Mouse (Mus musculus) lung, postnatal 0 days (tissue): Measurements from ENCODE around the gene Kpna2. TPM values are rescaled to one million over a fixed set of nuclear protein-coding genes. Genes with fewer than 3 reads are reported as not detected.
"Not testable (repeated sequence)": the region's sequence is repeated elsewhere in the genome, so short reads cannot be mapped to it uniquely, and the experiment has no call there.

Experiments
- ATAC-seq: fragments of 200-750 bp; cut with Nextera tagmentation; 2 replicates; pipeline ENCODE4 v1.8.0; 2017; ENCODE audit warnings: moderate library complexity
- DNase-seq: peaks from one replicate; pipeline ENCODE4 v3.0.0-alpha.2; 2016; ENCODE audit warnings: low spot score
- H3K27ac ChIP-seq: fragments of 300-500 bp; sonication (generic); 2 replicates; pipeline ENCODE4 v1.5.1; 2014; ENCODE audit warnings: antibody characterized with exemption, mild to moderate bottlenecking, low read length, mixed read lengths
- H3K27me3 ChIP-seq: fragments of 300-500 bp; sonication (generic); replicated peaks from 2 replicates; pipeline ENCODE4 v1.6.1; 2014; ENCODE audit warnings: low read length, mixed read lengths; ENCODE audit not compliant: insufficient read depth
- H3K36me3 ChIP-seq: fragments of 300-500 bp; sonication (generic); 2 replicates; pipeline ENCODE4 v1.6.1; 2014; ENCODE audit warnings: low read length, mixed read lengths; ENCODE audit not compliant: insufficient read depth
- H3K4me1 ChIP-seq: fragments of 300-500 bp; sonication (generic); 2 replicates; pipeline ENCODE4 v1.6.1; 2014; ENCODE audit warnings: antibody characterized with exemption, low read depth, low read length, mixed read lengths; ENCODE audit not compliant: insufficient read depth
- H3K4me2 ChIP-seq: fragments of 300-500 bp; sonication (generic); replicated peaks from 2 replicates; pipeline ENCODE4 v1.6.1; 2014; ENCODE audit warnings: low read depth, mild to moderate bottlenecking, low read length, moderate library complexity, mixed read lengths
- H3K4me3 ChIP-seq: fragments of 300-500 bp; sonication (generic); 2 replicates; pipeline ENCODE4 v1.5.1; 2014; ENCODE audit warnings: low read depth, low read length
- H3K9ac ChIP-seq: fragments of 300-500 bp; sonication (generic); replicated peaks from 2 replicates; pipeline ENCODE4 v1.6.1; 2014; ENCODE audit warnings: low read depth, mild to moderate bottlenecking
- H3K9me3 ChIP-seq: fragments of 300-500 bp; sonication (generic); 2 replicates; pipeline ENCODE4 v1.6.1; 2016; ENCODE audit warnings: low read length, mixed read lengths
- CTCF ChIP-seq: IDR thresholded peaks from 2 replicates; pipeline ENCODE4 v1.5.1; 2016; ENCODE audit warnings: antibody characterized with exemption, mild to moderate bottlenecking
- EP300 ChIP-seq: IDR thresholded peaks from 2 replicates; pipeline ENCODE4 v1.6.1; 2016; ENCODE audit warnings: antibody characterized with exemption, mild to moderate bottlenecking, control low read depth
- WGBS: fragments of 180-500 bp; shearing (Covaris S2); extraction: QIAGEN DNeasy Blood & Tissue Kit; methylation state at CpG from one replicate; pipeline ENCODE4 v1.1.7; 2014; 5-methylcytosine and 5-hydroxymethylcytosine counted together
- polyA plus RNA-seq: library from polyadenylated mRNA; unstranded; fragments of >200 nt; fragmentation: Nextera tagmentation; extraction: Ambion mirVana; gene quantifications from 2 replicates; pipeline ENCODE4 v1.2.1, GENCODE M21; 2015

The Kpna2 gene
- polyA plus RNA-seq, 1 experiment from 2014 or later, result 83.6 TPM

- under 1% methylated on average over 63 of the region's 107 CpGs for WGBS
- no peaks in the 10 kb centered on the region for H3K9me3 ChIP-seq
- H3K4me1 ChIP-seq, result peaks cover 18% of the 10 kb centered on the region
- peak; percentile 91 for ATAC-seq
- H3K27me3 ChIP-seq, result no peaks in the 10 kb centered on the region
- DNase-seq, result peak; percentile 95
- H3K4me2 ChIP-seq, result peak overlapping the region; percentile 88
- H3K4me3 ChIP-seq, result peak overlapping the region; percentile 53
- H3K27ac ChIP-seq, result peak overlapping the region; percentile 94
- H3K36me3 ChIP-seq, result no peaks in the 10 kb centered on the region
- H3K9ac ChIP-seq, result peak overlapping the region; percentile 57
- TF ChIP-seq EP300, result no peak
- TF ChIP-seq CTCF, result no peak
Measured at GRCm38 (mm10) chr11:107027431-107028274, 28.3 kb upstream of the Kpna2 start.

GRCm38 (mm10) chr11:107026554-107027430, 27.5 kb upstream of the Kpna2 start:
- no peak for ATAC-seq
- Histone ChIP-seq H3K27ac (peak overlapping the region; percentile 94), H3K36me3 (no peaks in the 10 kb centered on the region), H3K4me2 (peak overlapping the region; percentile 88), H3K9me3 (no peaks in the 10 kb centered on the region), H3K27me3 (no peaks in the 10 kb centered on the region), H3K4me3 (peak overlapping the region; percentile 53), H3K4me1 (peaks cover 20% of the 10 kb centered on the region), H3K9ac (peak overlapping the region; percentile 78)
- WGBS, result 4% methylated on average over 12 of the region's 12 CpGs
- peak; percentile 74 for DNase-seq
- TF ChIP-seq CTCF, result no peak
- no peak for TF ChIP-seq EP300

GRCm38 (mm10) chr11:107025411-107026321, 26.3 kb upstream of the Kpna2 start, which contains the start of gene 1810010H24Rik:
TSS of gene 1810010H24Rik (plus strand) at chr11:107025681.
- Histone ChIP-seq H3K9me3 (no peaks in the 10 kb centered on the region), H3K4me2 (peak within 1 kb of the TSS; percentile 88), H3K9ac (peak within 1 kb of the TSS; percentile 78), H3K4me1 (peaks cover 20% of the 10 kb centered on the region), H3K27ac (peak within 1 kb of the TSS; percentile 94), H3K27me3 (no peaks in the 10 kb centered on the region), H3K4me3 (peak within 1 kb of the TSS; percentile 53), H3K36me3 (no peaks in the 10 kb centered on the region)
- 1% methylated on average over 45 of the region's 45 CpGs for WGBS
- ATAC-seq (peak; percentile 10), DNase-seq (peak; percentile 94)
- TF ChIP-seq CTCF, result no peak
- peak; percentile 45; the same call in 1 of the 2 replicates for TF ChIP-seq EP300

- ATAC-seq (no peak), DNase-seq (peak; percentile 21)
- no peak overlapping the region for H3K4me3 ChIP-seq
- no peaks in the 10 kb centered on the region for H3K27me3 ChIP-seq
- 30% methylated on average over 4 of the region's 4 CpGs for WGBS
- no peaks in the 10 kb centered on the region for H3K9me3 ChIP-seq
- peaks cover 20% of the 10 kb centered on the region for H3K4me1 ChIP-seq
- TF ChIP-seq EP300, result no peak
- no peak for TF ChIP-seq CTCF
- H3K36me3 ChIP-seq, result no peaks in the 10 kb centered on the region
- H3K4me2 ChIP-seq, result 0 out of 2 replicates have a peak overlapping the region, but pooled peaks have one; percentile 8
- H3K27ac ChIP-seq, result peak overlapping the region; percentile 94
- no peak overlapping the region for H3K9ac ChIP-seq
Measured at GRCm38 (mm10) chr11:107024406-107024805, 25.1 kb upstream of the Kpna2 start.

- Histone ChIP-seq H3K9ac (no peak overlapping the region), H3K27me3 (no peaks in the 10 kb centered on the region), H3K27ac (peak overlapping the region; percentile 88), H3K4me1 (peaks cover 15% of the 10 kb centered on the region; the same call in 1 of the 2 replicates), H3K9me3 (no peaks in the 10 kb centered on the region), H3K36me3 (no peaks in the 10 kb centered on the region), H3K4me2 (no peak overlapping the region), H3K4me3 (no peak overlapping the region)
- DNase-seq (peak; percentile 93), ATAC-seq (peak; percentile 81)
- TF ChIP-seq CTCF, result no peak
- peak; percentile 61 for TF ChIP-seq EP300
- WGBS, result 51% methylated on average over 13 of the region's 13 CpGs
Measured at GRCm38 (mm10) chr11:107022050-107022683, 22.8 kb upstream of the Kpna2 start.

- DNase-seq, H3K36me3 ChIP-seq, H3K9ac ChIP-seq, H3K27me3 ChIP-seq, ATAC-seq, H3K27ac ChIP-seq, H3K4me1 ChIP-seq, H3K9me3 ChIP-seq, H3K4me3 ChIP-seq, H3K4me2 ChIP-seq: not testable (repeated sequence)
- 93% methylated on average over 3 of the region's 5 CpGs for WGBS
Measured at GRCm38 (mm10) chr11:107019722-107020121, 20.4 kb upstream of the Kpna2 start.
